Mouse (Mus musculus) hindbrain, embryonic 12.5 days (tissue): ENCODE results near the gene Slamf6. TPM values are rescaled to one million over a fixed set of nuclear protein-coding genes. Genes with fewer than 3 reads are reported as not detected.
A peak's percentile ranks its signal among the peaks of the same experiment; 100 is the strongest.

Source experiments
- ATAC-seq: fragments of 200-750 bp; cut with Nextera tagmentation; 2 replicates; pipeline ENCODE4 v1.8.0; 2017; ENCODE audit warnings: moderate TSS enrichment; ENCODE audit not compliant: low FRiP score
- H3K27ac ChIP-seq: fragments of 300-500 bp; sonication (generic); 2 replicates; pipeline ENCODE4 v1.5.1; 2016; ENCODE audit warnings: mild to moderate bottlenecking
- H3K27me3 ChIP-seq: fragments of 300-500 bp; sonication (generic); 2 replicates; pipeline ENCODE4 v1.6.1; 2016; ENCODE audit warnings: mild to moderate bottlenecking
- H3K36me3 ChIP-seq: fragments of 300-500 bp; sonication (generic); 2 replicates; pipeline ENCODE4 v1.6.1; 2016; ENCODE audit warnings: mild to moderate bottlenecking
- H3K4me1 ChIP-seq: fragments of 300-500 bp; sonication (generic); 2 replicates; pipeline ENCODE4 v1.6.1; 2016
- H3K4me2 ChIP-seq: fragments of 300-500 bp; sonication (generic); replicated peaks from 2 replicates; pipeline ENCODE4 v1.6.1; 2016; ENCODE audit warnings: mild to moderate bottlenecking
- H3K4me3 ChIP-seq: fragments of 300-500 bp; sonication (generic); 2 replicates; pipeline ENCODE4 v1.5.1; 2016; ENCODE audit warnings: mild to moderate bottlenecking
- H3K9ac ChIP-seq: fragments of 300-500 bp; sonication (generic); 2 replicates; pipeline ENCODE4 v1.6.1; 2016; ENCODE audit warnings: mild to moderate bottlenecking, moderate library complexity
- H3K9me3 ChIP-seq: fragments of 300-500 bp; sonication (generic); replicated peaks from 2 replicates; pipeline ENCODE4 v1.6.1; 2016; ENCODE audit warnings: mild to moderate bottlenecking
- WGBS: fragments of 180-500 bp; shearing (Covaris S2); methylation state at CpG from one replicate; pipeline ENCODE4 v1.1.7; 2016; 5-methylcytosine and 5-hydroxymethylcytosine counted together
- polyA plus RNA-seq: library from polyadenylated mRNA; unstranded; fragments of >200 nt; fragmentation: Nextera tagmentation; extraction: Ambion mirVana; gene quantifications from 2 replicates; pipeline ENCODE4 v1.2.1, GENCODE M21; 2016

Slamf6 gene
- polyA plus RNA-seq, 1 experiment from 2014 or later: 0.08 TPM

- H3K9ac ChIP-seq: no peak overlapping the region
Measured at GRCm38 (mm10) chr1:171924900-171925299, 7.6 kb downstream of the Slamf6 start.

GRCm38 (mm10) chr1:171933851-171934250 is 16.5 kb downstream of the Slamf6 start:
- 85% methylated on average over 3 of the region's 3 CpGs for WGBS
- no peak overlapping the region for H3K27ac ChIP-seq
- H3K4me3 ChIP-seq: no peak overlapping the region

More at GRCm38 (mm10) chr1:171924900-171925299, 7.6 kb downstream of the Slamf6 start:
- Histone ChIP-seq H3K4me2 (no peak overlapping the region), H3K4me1 (no peaks in the 10 kb centered on the region), H3K27ac (no peak overlapping the region), H3K27me3 (no peaks in the 10 kb centered on the region), H3K36me3 (no peaks in the 10 kb centered on the region), H3K9me3 (no peaks in the 10 kb centered on the region), H3K4me3 (no peak overlapping the region)
- 89% methylated on average over 3 of the region's 3 CpGs for WGBS
- no peak for ATAC-seq

GRCm38 (mm10) chr1:171938952-171939948 is 21.9 kb downstream of the Slamf6 start:
- ATAC-seq: no peak
- no peaks in the 10 kb centered on the region for H3K4me1 ChIP-seq
- WGBS: 79% methylated on average over 14 of the region's 14 CpGs

More at GRCm38 (mm10) chr1:171933851-171934250, 16.5 kb downstream of the Slamf6 start:
- H3K4me1 ChIP-seq: no peaks in the 10 kb centered on the region
- H3K9ac ChIP-seq: no peak overlapping the region
- H3K36me3 ChIP-seq: no peaks in the 10 kb centered on the region
- no peaks in the 10 kb centered on the region for H3K27me3 ChIP-seq
- H3K9me3 ChIP-seq: no peaks in the 10 kb centered on the region
- ATAC-seq: no peak
- no peak overlapping the region for H3K4me2 ChIP-seq

GRCm38 (mm10) chr1:171940626-171941025 is 23.3 kb downstream of the Slamf6 start:
- Histone ChIP-seq H3K4me3 (no peak overlapping the region), H3K27ac (no peak overlapping the region), H3K4me1 (no peaks in the 10 kb centered on the region), H3K36me3 (no peaks in the 10 kb centered on the region), H3K9ac (no peak overlapping the region), H3K27me3 (no peaks in the 10 kb centered on the region), H3K4me2 (no peak overlapping the region), H3K9me3 (no peaks in the 10 kb centered on the region)
- ATAC-seq: no peak
- 81% methylated on average over 6 of the region's 6 CpGs for WGBS

More at GRCm38 (mm10) chr1:171938952-171939948, 21.9 kb downstream of the Slamf6 start:
- Histone ChIP-seq H3K36me3 (no peaks in the 10 kb centered on the region), H3K4me3 (no peak overlapping the region), H3K27ac (no peak overlapping the region), H3K27me3 (no peaks in the 10 kb centered on the region), H3K9ac (no peak overlapping the region), H3K4me2 (no peak overlapping the region), H3K9me3 (no peaks in the 10 kb centered on the region)

GRCm38 (mm10) chr1:171946447-171946995 is 29.2 kb downstream of the Slamf6 start:
- H3K9me3 ChIP-seq: no peaks in the 10 kb centered on the region
- H3K27me3 ChIP-seq: no peaks in the 10 kb centered on the region
- 58% methylated on average over 6 of the region's 6 CpGs for WGBS
- no peak overlapping the region for H3K4me3 ChIP-seq
- H3K27ac ChIP-seq: no peak overlapping the region
- no peak overlapping the region for H3K4me2 ChIP-seq
- H3K36me3 ChIP-seq: no peaks in the 10 kb centered on the region
- ATAC-seq: no peak
- no peak overlapping the region for H3K9ac ChIP-seq
- H3K4me1 ChIP-seq: no peaks in the 10 kb centered on the region

GRCm38 (mm10) chr1:171948161-171948945 is 31.0 kb downstream of the Slamf6 start:
- 44% methylated on average over 11 of the region's 11 CpGs for WGBS

GRCm38 (mm10) chr1:171948946-171949508 is 31.7 kb downstream of the Slamf6 start:
- Histone ChIP-seq H3K36me3 (no peaks in the 10 kb centered on the region), H3K9me3 (no peaks in the 10 kb centered on the region), H3K27me3 (no peaks in the 10 kb centered on the region), H3K4me3 (no peak overlapping the region), H3K4me1 (no peaks in the 10 kb centered on the region), H3K9ac (no peak overlapping the region), H3K27ac (0 out of 2 replicates have a peak overlapping the region, but pooled peaks have one; percentile 17), H3K4me2 (no peak overlapping the region)
- ATAC-seq: no peak
- WGBS: 63% methylated on average over 6 of the region's 6 CpGs

More at GRCm38 (mm10) chr1:171948161-171948945, 31.0 kb downstream of the Slamf6 start:
- Histone ChIP-seq H3K4me3 (no peak overlapping the region), H3K4me2 (no peak overlapping the region), H3K36me3 (no peaks in the 10 kb centered on the region), H3K9me3 (no peaks in the 10 kb centered on the region), H3K27me3 (no peaks in the 10 kb centered on the region), H3K4me1 (no peaks in the 10 kb centered on the region), H3K27ac (peak overlapping the region; percentile 55; the same call in 1 of the 2 replicates), H3K9ac (no peak overlapping the region)
- peak; percentile 72 for ATAC-seq

- H3K9me3 ChIP-seq: no peaks in the 10 kb centered on the region
- ATAC-seq: no peak
- H3K27me3 ChIP-seq: no peaks in the 10 kb centered on the region
- H3K9ac ChIP-seq: no peak overlapping the region
- H3K4me1 ChIP-seq: no peaks in the 10 kb centered on the region
- H3K27ac ChIP-seq: no peak overlapping the region
- no peak overlapping the region for H3K4me2 ChIP-seq
- H3K36me3 ChIP-seq: no peaks in the 10 kb centered on the region
- H3K4me3 ChIP-seq: no peak overlapping the region
- 79% methylated on average over 6 of the region's 6 CpGs for WGBS
Measured at GRCm38 (mm10) chr1:171955071-171955470, 37.8 kb downstream of the Slamf6 start.

- no peak overlapping the region for H3K4me2 ChIP-seq
- H3K4me1 ChIP-seq: no peaks in the 10 kb centered on the region
- ATAC-seq: no peak
- 89% methylated on average over 2 of the region's 2 CpGs for WGBS
- H3K27me3 ChIP-seq: no peaks in the 10 kb centered on the region
- H3K36me3 ChIP-seq: no peaks in the 10 kb centered on the region
- H3K9me3 ChIP-seq: no peaks in the 10 kb centered on the region
- H3K27ac ChIP-seq: no peak overlapping the region
- H3K9ac ChIP-seq: no peak overlapping the region
- no peak overlapping the region for H3K4me3 ChIP-seq
Measured at GRCm38 (mm10) chr1:171957411-171957810, 40.1 kb downstream of the Slamf6 start.

- no peak overlapping the region for H3K4me3 ChIP-seq
- H3K36me3 ChIP-seq: no peaks in the 10 kb centered on the region
- no peaks in the 10 kb centered on the region for H3K27me3 ChIP-seq
- no peak overlapping the region for H3K9ac ChIP-seq
- no peaks in the 10 kb centered on the region for H3K9me3 ChIP-seq
- no peaks in the 10 kb centered on the region for H3K4me1 ChIP-seq
- 90% methylated on average over 5 of the region's 5 CpGs for WGBS
- no peak for ATAC-seq
- no peak overlapping the region for H3K4me2 ChIP-seq
- no peak overlapping the region for H3K27ac ChIP-seq
Measured at GRCm38 (mm10) chr1:171960726-171961125, 43.4 kb downstream of the Slamf6 start.

- Histone ChIP-seq H3K4me3 (no peak overlapping the region), H3K27me3 (no peaks in the 10 kb centered on the region), H3K9me3 (no peaks in the 10 kb centered on the region), H3K9ac (no peak overlapping the region), H3K27ac (no peak overlapping the region), H3K36me3 (no peaks in the 10 kb centered on the region), H3K4me1 (no peaks in the 10 kb centered on the region), H3K4me2 (no peak overlapping the region)
- ATAC-seq: no peak
- 81% methylated on average over 6 of the region's 6 CpGs for WGBS
Measured at GRCm38 (mm10) chr1:171961704-171962103, 44.4 kb downstream of the Slamf6 start.

GRCm38 (mm10) chr1:171963613-171964012 is 46.3 kb downstream of the Slamf6 start:
- Histone ChIP-seq H3K27ac (no peak overlapping the region), H3K27me3 (no peaks in the 10 kb centered on the region), H3K36me3 (no peaks in the 10 kb centered on the region), H3K4me2 (no peak overlapping the region), H3K4me1 (no peaks in the 10 kb centered on the region), H3K9me3 (no peaks in the 10 kb centered on the region), H3K4me3 (no peak overlapping the region), H3K9ac (no peak overlapping the region)
- WGBS: 88% methylated on average over 6 of the region's 6 CpGs
- ATAC-seq: no peak
